Mouse (Mus musculus) forebrain, embryonic 13.5 days (tissue): ENCODE measurements around the gene Etnk2. TPM values are rescaled to one million over a fixed set of nuclear protein-coding genes. Genes with fewer than 3 reads are reported as not detected.

Experiments used
- ATAC-seq: fragments of 200-750 bp; cut with Nextera tagmentation; 2 replicates; pipeline ENCODE4 v1.8.0; 2017
- H3K27ac ChIP-seq: fragments of 300-500 bp; sonication (generic); 2 replicates; pipeline ENCODE4 v1.5.1; 2015; ENCODE audit warnings: inconsistent platforms, mild to moderate bottlenecking, moderate library complexity
- H3K27me3 ChIP-seq: fragments of 300-500 bp; sonication (generic); 2 replicates; pipeline ENCODE4 v1.6.1; 2015; ENCODE audit warnings: mild to moderate bottlenecking, inconsistent platforms
- H3K36me3 ChIP-seq: fragments of 300-500 bp; sonication (generic); 2 replicates; pipeline ENCODE4 v1.6.1; 2015; ENCODE audit warnings: mild to moderate bottlenecking, inconsistent platforms; ENCODE audit not compliant: poor library complexity, severe bottlenecking
- H3K4me1 ChIP-seq: fragments of 300-500 bp; sonication (generic); 2 replicates; pipeline ENCODE4 v1.6.1; 2015; ENCODE audit warnings: inconsistent platforms
- H3K4me2 ChIP-seq: fragments of 300-500 bp; sonication (generic); 2 replicates; pipeline ENCODE4 v1.6.1; 2015; ENCODE audit warnings: inconsistent platforms, mild to moderate bottlenecking, moderate library complexity
- H3K4me3 ChIP-seq: fragments of 300-500 bp; sonication (generic); 2 replicates; pipeline ENCODE4 v1.5.1; 2015; ENCODE audit warnings: mild to moderate bottlenecking, inconsistent platforms
- H3K9ac ChIP-seq: fragments of 300-500 bp; sonication (generic); 2 replicates; pipeline ENCODE4 v1.6.1; 2015; ENCODE audit warnings: mild to moderate bottlenecking, inconsistent platforms
- H3K9me3 ChIP-seq: fragments of 300-500 bp; sonication (generic); replicated peaks from 2 replicates; pipeline ENCODE4 v1.6.1; 2016; ENCODE audit warnings: inconsistent platforms
- WGBS: fragments of 180-500 bp; shearing (Covaris S2); methylation state at CpG from one replicate; pipeline ENCODE4 v1.1.7; 2015; 5-methylcytosine and 5-hydroxymethylcytosine counted together
- polyA plus RNA-seq: library from polyadenylated mRNA; unstranded; fragments of >200 nt; fragmentation: Nextera tagmentation; extraction: Ambion mirVana; gene quantifications from 2 replicates; pipeline ENCODE4 v1.2.1, GENCODE M21; 2015

Gene Etnk2
- polyA plus RNA-seq, 1 experiment from 2014 or later, result 2.9 TPM

DNA sequence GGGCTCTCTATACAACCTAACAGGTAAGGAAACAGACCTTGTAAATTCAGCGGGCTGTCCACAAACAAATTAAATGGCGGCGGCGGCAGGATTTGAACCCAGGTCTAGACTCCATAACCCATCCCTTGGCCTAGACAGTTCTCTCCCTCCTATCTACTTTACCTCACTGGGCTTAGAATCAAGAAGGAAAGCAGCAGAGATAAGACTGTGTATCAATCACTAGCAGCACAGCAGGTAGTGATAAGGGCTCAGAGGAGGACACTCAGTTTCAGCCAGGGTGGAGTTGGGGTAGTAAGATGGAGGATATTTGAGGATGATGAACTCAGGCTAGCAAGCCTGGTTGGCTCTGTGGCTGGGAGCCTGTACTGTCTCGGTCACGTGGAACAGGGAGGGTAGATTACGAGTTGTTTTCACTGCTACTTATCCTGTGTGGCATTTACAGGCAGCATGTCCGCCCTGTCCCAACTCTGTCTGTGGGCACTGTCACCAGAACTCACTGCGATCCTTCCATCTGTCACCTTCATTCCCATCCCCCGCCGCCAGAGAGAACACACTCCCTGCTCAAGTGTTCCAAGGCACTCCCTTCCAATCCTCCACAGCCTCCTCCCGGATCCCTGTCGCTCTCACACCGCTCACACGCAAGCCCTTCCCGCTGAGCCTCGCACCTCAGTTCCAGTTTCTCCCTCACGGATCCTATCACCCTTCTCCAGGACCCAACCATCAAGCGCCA lies 24.3 kb downstream of the Etnk2 start:
- 64% methylated on average over 19 of the region's 19 CpGs for WGBS
- Histone ChIP-seq H3K4me2 (no peak overlapping the region), H3K9me3 (no peaks in the 10 kb centered on the region), H3K4me1 (peaks cover 15% of the 10 kb centered on the region), H3K27ac (no peak overlapping the region; the same call in 1 of the 2 replicates), H3K36me3 (peaks cover 76% of the 10 kb centered on the region), H3K9ac (no peak overlapping the region), H3K27me3 (0 out of 2 replicates have a peak, but pooled peaks cover 6% of the 10 kb centered on the region), H3K4me3 (no peak overlapping the region)
- ATAC-seq, result no peak

DNA sequence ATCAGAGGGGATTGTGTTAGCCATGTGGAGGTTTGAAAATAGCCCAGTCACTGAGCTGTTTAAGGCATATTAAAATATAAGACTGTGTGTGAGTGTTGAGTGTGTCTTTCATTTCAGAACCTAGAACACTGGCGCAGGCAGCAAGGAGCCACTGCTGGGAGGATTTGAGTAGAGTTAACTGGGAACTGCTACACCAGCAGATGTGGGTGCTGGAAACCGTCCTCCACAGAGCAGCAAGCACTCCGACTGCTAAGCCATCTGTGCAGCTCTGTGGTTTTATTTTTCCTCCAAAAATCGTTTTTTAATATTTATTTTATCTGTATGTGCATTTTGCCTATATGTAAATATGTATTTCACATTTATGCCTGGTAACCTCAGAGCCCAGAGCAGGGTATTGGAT lies 31.3 kb downstream of the Etnk2 start:
- no peak for ATAC-seq
- Histone ChIP-seq H3K9ac (no peak overlapping the region), H3K27ac (no peak overlapping the region), H3K36me3 (peaks cover 24% of the 10 kb centered on the region), H3K4me3 (no peak overlapping the region), H3K4me1 (peaks cover 22% of the 10 kb centered on the region), H3K27me3 (peaks cover 11% of the 10 kb centered on the region; the same call in 1 of the 2 replicates), H3K4me2 (no peak overlapping the region), H3K9me3 (no peaks in the 10 kb centered on the region)
- WGBS, result 63% methylated on average over 4 of the region's 4 CpGs

DNA sequence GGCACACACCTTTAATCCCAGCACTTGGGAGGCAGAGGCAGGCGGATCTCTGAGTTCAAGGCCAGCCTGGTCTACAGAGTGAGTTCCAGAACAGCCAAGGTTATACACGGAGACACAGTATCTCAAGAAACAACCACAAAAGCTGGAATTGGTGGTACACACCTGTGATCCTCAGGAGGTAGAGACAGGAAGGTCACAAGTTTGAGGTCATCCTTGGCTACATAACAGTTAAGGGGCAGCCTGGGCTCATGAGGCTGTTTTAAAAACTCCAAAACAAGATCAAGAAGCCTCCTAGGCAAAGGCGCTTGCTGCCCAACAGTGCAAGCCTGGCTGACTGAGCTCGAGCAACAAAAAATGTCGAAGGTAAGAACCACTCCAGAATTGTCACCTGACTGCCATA lies 33.3 kb downstream of the Etnk2 start:
- Histone ChIP-seq H3K27me3 (peaks cover 22% of the 10 kb centered on the region; the same call in 1 of the 2 replicates), H3K4me2 (no peak overlapping the region), H3K4me3 (no peak overlapping the region), H3K4me1 (peaks cover 22% of the 10 kb centered on the region), H3K27ac (no peak overlapping the region), H3K36me3 (peaks cover 10% of the 10 kb centered on the region), H3K9ac (no peak overlapping the region), H3K9me3 (no peaks in the 10 kb centered on the region)
- no peak for ATAC-seq
- WGBS, result 87% methylated on average over 5 of the region's 5 CpGs

DNA sequence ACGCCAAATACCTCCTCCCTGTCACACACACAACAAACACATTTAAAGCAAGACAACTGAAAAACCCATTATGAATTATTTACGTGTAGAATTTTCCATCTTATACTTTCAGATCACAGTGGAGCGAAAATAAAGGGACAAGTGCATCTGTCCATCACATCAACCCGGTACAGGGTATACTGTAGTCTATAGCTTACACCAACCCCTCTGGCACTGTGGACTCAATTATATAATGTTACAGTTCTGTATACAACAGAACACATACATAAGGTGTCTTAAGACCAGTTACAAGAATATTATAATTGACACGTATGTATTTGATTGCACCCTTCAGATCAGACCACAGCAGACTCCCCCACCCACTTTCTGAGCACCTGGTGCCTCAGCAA lies 33.7 kb downstream of the Etnk2 start:
- Histone ChIP-seq H3K4me2 (peak overlapping the region; percentile 34; the same call in 1 of the 2 replicates), H3K4me3 (no peak overlapping the region), H3K4me1 (peaks cover 22% of the 10 kb centered on the region), H3K36me3 (peaks cover 6% of the 10 kb centered on the region), H3K27ac (peak overlapping the region; percentile 66), H3K9me3 (no peaks in the 10 kb centered on the region), H3K9ac (peak overlapping the region; percentile 52), H3K27me3 (peaks cover 22% of the 10 kb centered on the region; the same call in 1 of the 2 replicates)
- no peak for ATAC-seq
- WGBS, result 57% methylated on average over 5 of the region's 5 CpGs

DNA sequence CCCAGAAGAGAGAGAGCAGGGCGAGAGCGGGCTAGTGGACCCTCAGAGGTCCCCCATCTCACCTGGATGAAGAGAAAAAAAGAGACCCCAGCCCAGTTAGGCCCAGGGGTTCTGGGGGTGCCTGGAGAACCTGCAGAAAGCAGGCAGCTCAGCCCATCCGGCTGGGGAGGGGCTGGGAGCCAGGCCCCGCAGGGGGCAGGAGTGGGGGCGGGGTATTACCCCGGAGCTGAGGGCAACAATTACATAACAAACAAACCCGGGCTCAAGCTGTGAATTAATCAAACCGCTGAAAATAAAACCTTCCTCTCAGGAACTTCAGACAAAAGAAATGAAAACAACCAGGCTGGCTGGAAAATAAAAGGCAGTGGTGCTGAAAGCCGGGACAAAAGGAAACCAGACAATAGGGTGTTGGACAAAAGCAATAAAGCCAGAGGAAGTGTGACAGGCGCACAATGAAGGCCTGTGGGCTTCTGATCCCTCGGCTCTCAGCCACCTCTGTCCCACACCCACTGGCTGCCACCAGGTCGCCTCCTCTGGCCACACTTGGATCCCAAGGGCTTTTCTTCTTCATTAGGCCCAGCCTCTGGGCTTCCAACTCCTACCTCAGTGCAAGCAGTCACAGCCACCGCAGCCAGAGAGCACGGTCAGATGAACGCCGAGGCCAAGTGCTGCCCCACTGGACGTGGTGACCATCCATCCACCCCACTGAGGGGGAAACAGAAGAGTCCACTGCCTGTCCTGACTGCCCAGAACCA lies 34.3 kb downstream of the Etnk2 start:
- Histone ChIP-seq H3K4me3 (no peak overlapping the region), H3K27me3 (peaks cover 22% of the 10 kb centered on the region; the same call in 1 of the 2 replicates), H3K4me2 (peak overlapping the region; percentile 34), H3K36me3 (peaks cover under 1% of the 10 kb centered on the region; the same call in 1 of the 2 replicates), H3K4me1 (peaks cover 22% of the 10 kb centered on the region), H3K27ac (peak overlapping the region; percentile 66), H3K9ac (peak overlapping the region; percentile 52), H3K9me3 (no peaks in the 10 kb centered on the region)
- under 1% methylated on average over 17 of the region's 17 CpGs for WGBS
- peak; percentile 57; the same call in 1 of the 2 replicates for ATAC-seq

DNA sequence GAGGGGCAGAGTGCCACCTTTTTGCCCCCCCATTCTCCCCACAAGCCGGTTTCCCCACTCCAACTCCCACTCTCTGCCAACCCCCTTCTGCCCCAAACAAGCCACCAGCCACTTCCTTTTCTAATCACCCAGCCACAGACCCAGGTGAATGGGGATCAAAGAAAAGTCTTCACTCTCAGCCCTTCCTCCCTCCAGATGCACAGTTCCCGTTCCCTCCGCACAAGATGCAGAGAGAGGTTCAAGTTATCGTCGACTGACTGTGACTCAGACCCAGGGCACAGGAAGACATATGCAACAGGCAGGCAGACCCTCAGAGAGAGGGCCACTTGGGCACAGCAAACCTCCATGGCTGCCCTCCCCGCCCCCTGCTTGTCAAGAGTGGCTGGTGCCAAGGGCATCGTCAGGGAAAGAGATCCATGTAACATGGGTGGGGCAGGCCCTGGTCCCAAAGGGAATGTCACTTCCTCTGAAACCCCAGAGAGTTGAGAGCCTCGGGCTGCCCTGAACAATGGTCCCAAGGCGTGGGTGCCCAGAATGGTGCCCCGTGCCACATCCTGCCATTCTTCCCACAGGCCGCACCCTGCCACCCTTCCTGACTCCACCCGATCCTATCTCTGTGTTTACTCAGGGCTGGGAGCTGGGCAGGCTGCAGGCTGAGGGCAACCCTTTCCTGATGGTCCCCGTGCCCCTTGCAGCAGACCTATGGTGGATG lies 36.8 kb downstream of the Etnk2 start:
- H3K4me2 ChIP-seq, result no peak overlapping the region
- no peak overlapping the region for H3K4me3 ChIP-seq
- no peak for ATAC-seq
- H3K9me3 ChIP-seq, result no peaks in the 10 kb centered on the region
- no peak overlapping the region for H3K27ac ChIP-seq
- WGBS, result 87% methylated on average over 13 of the region's 13 CpGs
- no peak overlapping the region for H3K9ac ChIP-seq
- no peaks in the 10 kb centered on the region for H3K36me3 ChIP-seq
- H3K27me3 ChIP-seq, result peaks cover 22% of the 10 kb centered on the region; the same call in 1 of the 2 replicates
- peaks cover 17% of the 10 kb centered on the region for H3K4me1 ChIP-seq

DNA sequence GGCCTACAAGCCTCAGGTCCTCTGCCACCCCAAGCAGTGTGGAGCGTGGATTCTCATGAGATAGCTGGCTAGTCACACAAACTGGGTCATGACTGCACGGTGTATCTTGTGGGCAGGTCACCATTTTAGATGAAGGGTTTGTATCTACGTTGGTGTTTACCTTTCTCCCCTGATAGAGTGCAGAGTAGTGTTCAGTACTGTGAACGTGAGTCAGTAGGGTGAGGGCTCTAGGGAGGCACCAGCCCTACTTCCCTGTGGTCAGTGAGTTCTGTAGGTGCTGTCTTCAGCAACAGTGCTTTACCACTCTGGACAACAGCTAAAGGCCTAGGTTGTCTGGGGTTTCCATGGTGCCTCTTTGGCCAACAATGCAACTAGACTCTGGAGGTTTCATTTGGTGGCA lies 40.6 kb downstream of the Etnk2 start:
- no peaks in the 10 kb centered on the region for H3K9me3 ChIP-seq
- no peak overlapping the region for H3K9ac ChIP-seq
- no peaks in the 10 kb centered on the region for H3K36me3 ChIP-seq
- H3K4me3 ChIP-seq, result no peak overlapping the region
- H3K4me1 ChIP-seq, result 0 out of 2 replicates have a peak, but pooled peaks cover 4% of the 10 kb centered on the region
- 96% methylated on average over 4 of the region's 4 CpGs for WGBS
- no peak overlapping the region for H3K27ac ChIP-seq
- ATAC-seq, result no peak
- no peak overlapping the region for H3K4me2 ChIP-seq
- H3K27me3 ChIP-seq, result peaks cover 17% of the 10 kb centered on the region; the same call in 1 of the 2 replicates

DNA sequence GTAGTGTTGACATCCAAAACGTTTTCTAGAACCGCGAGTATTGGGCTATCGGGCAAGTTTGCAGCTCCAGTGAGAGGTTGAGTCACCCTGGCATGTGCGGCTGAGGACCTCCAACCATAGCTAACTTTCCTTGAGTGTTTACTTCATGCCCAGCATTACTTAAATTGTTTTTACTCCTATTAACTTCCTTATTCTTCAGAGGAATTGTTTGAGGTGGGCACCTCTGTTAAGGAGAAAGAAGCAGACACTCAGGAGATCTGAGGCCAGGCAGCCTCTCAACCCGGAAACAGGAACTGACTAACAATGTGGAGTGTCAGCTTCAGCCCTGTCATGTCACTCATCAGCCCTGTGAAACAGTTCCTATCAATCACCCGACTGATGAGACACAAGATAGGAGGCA lies 43.2 kb downstream of the Etnk2 start:
- H3K4me1 ChIP-seq, result peaks cover 13% of the 10 kb centered on the region

DNA sequence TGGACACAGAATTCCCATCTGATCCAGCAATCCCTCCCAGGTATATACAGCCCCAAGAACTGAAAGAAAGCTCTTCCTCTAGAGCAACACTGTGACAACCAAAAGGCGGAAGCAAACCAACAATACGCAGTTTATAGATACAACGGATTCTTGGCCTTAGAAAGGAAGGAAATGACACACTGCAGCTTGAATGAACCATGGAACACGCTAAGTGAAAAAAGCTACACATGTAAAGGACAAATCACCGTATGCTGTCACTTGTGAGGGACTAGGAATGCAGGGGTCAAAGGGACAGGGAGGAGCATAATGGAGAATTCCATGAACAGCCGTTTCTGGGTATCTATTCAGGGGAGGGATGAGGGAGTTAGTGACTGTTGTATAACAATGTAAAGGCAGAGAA lies 44.1 kb downstream of the Etnk2 start:
- Histone ChIP-seq H3K36me3 (no peaks in the 10 kb centered on the region), H3K27ac (no peak overlapping the region), H3K4me1 (peaks cover 17% of the 10 kb centered on the region), H3K4me2 (no peak overlapping the region), H3K9ac (no peak overlapping the region), H3K27me3 (no peaks in the 10 kb centered on the region), H3K9me3 (no peaks in the 10 kb centered on the region), H3K4me3 (no peak overlapping the region)
- no peak for ATAC-seq
- WGBS, result 73% methylated on average over 6 of the region's 6 CpGs

More for the DNA sequence above, 43.2 kb downstream of the Etnk2 start:
- ATAC-seq, result no peak
- 90% methylated on average over 7 of the region's 7 CpGs for WGBS
- Histone ChIP-seq H3K9me3 (no peaks in the 10 kb centered on the region), H3K36me3 (no peaks in the 10 kb centered on the region), H3K4me2 (no peak overlapping the region), H3K27ac (no peak overlapping the region), H3K27me3 (no peaks in the 10 kb centered on the region), H3K9ac (no peak overlapping the region), H3K4me3 (no peak overlapping the region)

DNA sequence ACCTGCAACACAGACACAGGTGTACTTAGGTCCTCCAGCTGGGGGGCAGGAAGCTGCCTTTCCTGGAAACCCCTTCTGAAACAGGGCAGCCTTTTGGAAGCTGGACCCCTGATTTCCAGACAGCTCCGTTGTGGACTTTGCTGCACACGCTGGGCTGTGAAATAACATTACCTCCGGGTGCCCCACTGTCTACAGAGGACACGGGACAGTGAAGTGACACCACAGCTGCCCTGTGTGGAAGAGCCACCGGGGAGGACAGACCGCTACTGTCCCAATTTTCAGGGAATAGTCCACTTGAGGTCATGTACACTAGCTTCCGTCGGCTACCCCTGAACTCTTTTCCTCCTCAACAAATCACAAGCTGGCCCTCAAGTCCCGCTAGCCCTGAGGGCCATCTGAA lies 44.9 kb downstream of the Etnk2 start:
- H3K4me3 ChIP-seq, result no peak overlapping the region
- H3K4me1 ChIP-seq, result peaks cover 17% of the 10 kb centered on the region
- no peak overlapping the region for H3K9ac ChIP-seq
- H3K27ac ChIP-seq, result no peak overlapping the region
- no peaks in the 10 kb centered on the region for H3K27me3 ChIP-seq
- no peaks in the 10 kb centered on the region for H3K36me3 ChIP-seq
- H3K4me2 ChIP-seq, result no peak overlapping the region
- WGBS, result 66% methylated on average over 9 of the region's 9 CpGs
- H3K9me3 ChIP-seq, result no peaks in the 10 kb centered on the region
- no peak for ATAC-seq

DNA sequence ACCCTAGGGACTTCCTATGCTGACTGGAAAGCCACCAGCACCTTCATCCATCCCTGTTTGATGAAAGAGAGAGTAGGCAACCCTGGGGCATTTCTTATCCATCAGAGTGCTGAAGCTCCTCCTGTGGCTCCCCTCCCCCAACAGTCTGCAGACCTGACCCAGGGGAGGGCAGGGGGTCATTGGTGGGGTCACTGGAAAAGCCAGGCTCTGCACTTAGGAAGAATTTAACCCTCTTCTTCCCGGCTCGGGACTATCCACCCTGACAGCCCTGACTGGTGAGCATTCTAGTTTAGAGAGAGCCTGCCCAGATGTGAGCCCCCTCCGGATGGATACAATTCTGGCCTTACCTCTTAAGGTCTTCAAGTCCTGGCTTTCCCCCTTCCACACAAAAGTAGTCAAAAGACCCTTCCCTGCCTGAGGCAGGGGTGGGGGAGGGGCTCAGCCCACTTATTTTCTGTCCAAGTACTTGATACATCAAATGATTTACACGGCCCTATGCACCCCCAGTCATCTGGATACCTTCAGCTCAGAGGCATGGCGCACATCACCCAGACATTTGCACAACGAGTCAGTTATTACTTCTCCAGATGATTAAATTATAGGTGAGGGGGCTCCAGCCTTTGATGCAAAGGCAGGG lies 45.6 kb downstream of the Etnk2 start:
- Histone ChIP-seq H3K4me2 (no peak overlapping the region), H3K36me3 (no peaks in the 10 kb centered on the region), H3K27me3 (no peaks in the 10 kb centered on the region), H3K4me1 (peaks cover 17% of the 10 kb centered on the region), H3K9me3 (no peaks in the 10 kb centered on the region), H3K4me3 (no peak overlapping the region), H3K9ac (no peak overlapping the region), H3K27ac (no peak overlapping the region)
- no peak for ATAC-seq
- WGBS, result 19% methylated on average over 6 of the region's 6 CpGs
